Mouse (Mus musculus): ENCODE results near the gene Ctcfl. TPM values are rescaled to one million over a fixed set of nuclear protein-coding genes. Genes with fewer than 3 reads are reported as not detected.
"Not testable (repeated sequence)": the region's sequence is repeated elsewhere in the genome, so short reads cannot be mapped to it uniquely, and the experiment has no call there.

Gene Ctcfl
- total RNA-seq, 2 experiments from 2014 or later = 0.24 to 0.33 TPM

GRCm38 (mm10) chr2:173143611-173144010 is 24.3 kb upstream of the Ctcfl start:
- DNase-seq = peak; percentile 47

- peak; percentile 55 for DNase-seq
Measured at GRCm38 (mm10) chr2:173138323-173139239, 19.3 kb upstream of the Ctcfl start.

DNA sequence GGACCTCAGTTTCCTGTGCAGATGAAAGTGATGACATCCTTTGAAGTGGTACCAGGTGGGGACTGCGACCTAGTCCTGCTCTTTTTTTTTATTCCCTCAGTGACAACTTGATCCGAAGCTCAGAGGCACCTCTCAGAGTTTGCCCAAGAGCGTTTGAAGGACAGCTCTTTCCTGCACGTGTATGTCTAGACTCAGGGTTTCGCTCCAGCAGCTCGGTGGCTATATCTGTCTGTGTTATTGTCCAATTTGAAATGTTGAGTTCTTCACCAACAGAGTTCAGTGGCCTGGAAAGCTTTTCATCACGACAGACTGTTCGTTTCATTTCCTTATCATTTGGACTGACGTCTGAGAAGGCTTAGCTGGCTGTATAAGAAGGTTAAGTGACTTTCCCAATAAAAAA is 15.4 kb upstream of the Ctcfl start:
- no peak for DNase-seq

DNA sequence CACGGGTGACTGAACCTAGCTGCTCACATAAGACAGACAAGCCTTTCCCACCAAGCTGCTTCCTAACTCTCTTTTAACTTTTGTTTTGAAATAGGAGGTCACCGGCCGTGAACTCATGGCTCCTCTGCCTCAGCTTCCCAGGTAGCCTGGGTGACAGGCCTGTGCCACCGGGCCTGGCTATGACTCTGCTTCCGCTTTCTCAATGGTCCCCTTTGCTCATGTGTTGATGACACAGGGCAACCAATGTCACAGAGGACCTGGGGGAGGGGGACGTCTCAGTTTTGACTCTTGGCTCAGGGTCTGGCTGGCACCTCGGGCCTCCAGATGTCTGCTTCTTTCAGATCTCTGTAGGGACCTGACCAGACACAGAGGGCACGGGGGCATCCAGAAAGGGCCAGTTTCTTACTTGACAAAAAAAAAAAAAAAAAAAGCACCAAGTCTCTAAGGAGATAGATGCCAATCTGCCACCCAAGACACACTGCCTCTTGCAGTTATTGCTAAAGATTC is 13.5 kb upstream of the Ctcfl start:
- DNase-seq = peak; percentile 78

DNA sequence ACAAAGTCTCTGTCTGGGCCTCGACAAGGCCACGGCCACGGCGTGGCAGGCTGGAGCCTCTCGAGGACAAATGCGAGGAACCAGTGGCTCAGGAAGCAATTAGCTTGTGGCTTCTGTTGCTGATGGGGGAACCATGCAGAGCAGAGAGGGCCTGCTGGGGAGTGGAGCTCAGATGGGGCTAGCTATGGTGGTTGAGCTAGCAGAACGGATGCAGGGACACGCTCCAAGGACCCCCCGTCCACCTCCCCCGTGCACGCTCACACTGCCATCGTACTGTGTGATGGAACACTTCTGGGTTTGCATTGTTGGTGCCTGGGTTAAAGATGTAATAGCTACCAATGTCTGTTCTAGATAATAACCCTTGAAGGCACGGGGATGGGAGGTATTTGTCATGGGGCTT is 12.9 kb upstream of the Ctcfl start:
- no peak for DNase-seq

DNA sequence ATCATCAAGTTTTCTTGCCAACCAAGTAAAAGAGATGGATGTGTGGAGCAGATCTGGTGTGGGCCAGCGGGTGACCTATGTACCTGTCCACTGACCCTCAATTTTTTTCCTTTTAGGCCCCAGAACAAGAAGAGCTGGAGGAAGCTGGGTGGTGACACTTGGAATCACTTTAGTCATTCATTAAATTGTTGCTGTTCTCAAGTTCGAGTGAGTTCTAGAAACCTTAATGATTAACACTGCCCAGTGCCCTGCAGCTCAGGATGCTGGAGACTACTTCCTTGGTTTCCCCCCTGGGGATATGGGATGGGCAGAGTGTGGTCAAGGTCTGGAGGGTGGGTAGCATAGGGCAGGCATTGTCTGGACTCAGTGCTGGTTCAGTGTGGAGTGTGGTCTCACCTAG is 9.8 kb upstream of the Ctcfl start:
- no peak for DNase-seq

DNA sequence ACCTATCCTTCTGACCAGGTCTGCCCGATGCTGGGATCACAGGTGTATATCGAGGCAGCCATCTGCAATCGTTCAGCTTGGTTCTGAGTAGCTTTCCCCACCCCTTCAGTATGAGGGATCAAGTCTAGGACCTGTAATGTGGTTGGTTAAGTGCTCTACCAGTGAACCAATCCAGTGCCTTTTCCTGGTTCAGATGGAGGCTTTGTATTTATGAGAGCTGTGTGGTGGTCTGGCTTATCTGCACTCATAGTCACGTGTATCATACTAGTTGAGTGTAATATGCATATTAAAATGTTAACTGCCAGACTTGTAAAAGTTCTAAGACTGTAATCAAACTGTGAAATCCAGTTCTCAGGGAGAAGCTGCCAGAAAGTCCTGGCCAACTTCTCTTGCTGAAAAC is 7.1 kb upstream of the Ctcfl start:
- no peak for DNase-seq

DNA sequence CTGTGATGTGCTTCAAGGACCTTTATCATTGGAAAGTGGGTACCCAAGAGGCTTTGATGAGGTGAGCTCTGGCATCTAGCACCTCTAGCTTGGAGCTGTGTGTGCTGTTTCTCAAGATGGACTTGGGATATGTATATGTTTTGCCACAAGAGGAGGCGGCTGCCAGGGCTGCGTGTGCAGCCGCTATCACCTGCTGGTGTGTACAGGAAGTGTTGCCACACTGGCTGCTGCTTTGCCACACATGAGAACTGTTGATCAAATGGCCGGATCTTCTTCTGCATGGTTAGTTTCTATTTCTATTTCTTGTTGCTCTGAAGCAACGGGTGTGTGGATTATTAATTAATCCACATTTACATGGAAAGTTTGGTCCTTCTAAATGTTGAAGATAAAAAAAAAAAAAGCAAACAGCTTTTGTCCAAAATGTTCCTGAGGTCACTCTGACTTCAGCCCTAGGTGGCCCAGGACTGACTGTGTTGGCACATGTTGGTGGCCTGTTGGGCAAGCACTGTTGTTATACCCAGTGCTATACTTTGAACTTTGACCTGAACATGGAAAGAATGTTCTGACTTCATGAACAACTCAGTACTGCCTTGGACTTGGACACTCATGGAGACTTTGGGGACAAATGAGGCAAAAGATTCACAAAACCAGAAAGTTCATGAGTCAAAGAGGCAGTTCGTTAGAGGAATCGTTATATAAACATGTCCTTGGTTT is 4.9 kb upstream of the Ctcfl start:
- peak; percentile 40 for DNase-seq

GRCm38 (mm10) chr2:173120117-173120516 is 792 bp upstream of the Ctcfl start:
- DNase-seq = not testable (repeated sequence)

DNA sequence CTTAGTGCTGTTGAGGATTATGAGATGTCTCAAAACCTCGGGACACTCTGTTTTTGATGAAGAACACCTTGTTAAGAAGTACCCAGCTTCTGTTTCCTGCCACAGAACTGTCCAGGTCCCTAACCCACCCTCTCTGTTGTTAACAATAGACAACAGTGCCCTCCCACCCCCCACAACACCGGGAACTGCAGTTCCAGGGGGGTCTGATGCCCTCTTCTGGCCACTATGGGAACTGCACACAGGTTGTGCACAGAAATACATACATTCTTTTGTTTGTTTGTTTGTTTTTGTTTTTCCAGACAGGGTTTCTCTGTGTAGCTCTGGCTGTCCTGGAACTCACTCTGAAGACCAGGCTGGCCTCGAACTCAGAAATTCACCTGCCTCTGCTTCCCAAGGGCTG is 5.5 kb downstream of the Ctcfl start:
- not testable (repeated sequence) for DNase-seq

DNA sequence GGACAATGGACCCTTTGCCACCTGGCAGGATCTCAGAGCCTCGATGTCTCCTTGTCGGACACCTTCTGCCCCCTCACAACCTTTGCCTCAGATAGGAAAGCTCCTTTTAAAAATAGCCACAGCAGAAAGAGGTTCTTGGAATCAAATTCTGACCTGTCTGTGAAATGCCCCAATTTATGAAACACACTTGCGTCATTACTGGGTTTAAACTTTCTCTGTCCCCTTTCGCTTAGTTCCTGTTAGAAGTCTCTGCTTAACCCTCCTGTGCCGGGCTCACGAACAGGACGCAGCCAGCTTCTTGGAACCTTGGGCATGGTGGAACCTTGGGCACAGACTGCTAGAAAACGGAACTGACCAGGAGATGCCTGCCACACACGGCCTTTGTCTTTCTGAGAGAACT is 8.8 kb downstream of the Ctcfl start:
- DNase-seq = peak; percentile 35

GRCm38 (mm10) chr2:173109510-173109909 is 9.8 kb downstream of the Ctcfl start:
- DNase-seq = no peak

DNA sequence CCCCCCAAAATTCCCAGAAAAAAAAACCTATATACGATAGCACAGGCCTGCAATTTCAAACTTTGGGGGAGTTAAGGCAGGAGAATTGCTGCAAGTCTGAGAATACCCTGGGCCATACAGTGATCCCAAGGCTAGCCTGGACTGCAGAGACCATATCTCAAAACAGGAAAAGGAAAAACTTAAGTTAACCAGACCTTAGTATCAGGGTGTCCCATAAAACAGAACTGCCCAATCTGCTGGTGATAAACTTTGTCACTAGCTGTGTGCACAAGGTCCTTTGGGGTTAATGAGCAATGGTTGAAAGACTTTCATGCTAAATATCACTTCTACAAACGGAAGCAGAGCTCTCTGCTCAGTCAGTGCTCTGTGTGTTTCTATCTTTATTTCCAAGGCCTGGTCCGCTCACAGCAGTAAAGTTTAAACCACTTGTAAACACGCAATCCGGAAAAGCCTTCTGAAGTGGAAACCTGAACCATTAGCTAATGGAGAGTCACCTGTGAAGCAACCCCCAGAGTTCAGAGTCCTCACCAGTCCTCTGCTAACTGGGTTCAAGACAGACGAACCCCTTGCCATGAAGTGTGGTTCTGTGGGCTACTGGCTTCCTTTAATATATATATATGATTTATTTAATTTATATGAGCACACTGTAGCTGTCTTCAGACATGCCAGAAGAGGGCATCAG is 10.7 kb downstream of the Ctcfl start:
- no peak for DNase-seq

DNA sequence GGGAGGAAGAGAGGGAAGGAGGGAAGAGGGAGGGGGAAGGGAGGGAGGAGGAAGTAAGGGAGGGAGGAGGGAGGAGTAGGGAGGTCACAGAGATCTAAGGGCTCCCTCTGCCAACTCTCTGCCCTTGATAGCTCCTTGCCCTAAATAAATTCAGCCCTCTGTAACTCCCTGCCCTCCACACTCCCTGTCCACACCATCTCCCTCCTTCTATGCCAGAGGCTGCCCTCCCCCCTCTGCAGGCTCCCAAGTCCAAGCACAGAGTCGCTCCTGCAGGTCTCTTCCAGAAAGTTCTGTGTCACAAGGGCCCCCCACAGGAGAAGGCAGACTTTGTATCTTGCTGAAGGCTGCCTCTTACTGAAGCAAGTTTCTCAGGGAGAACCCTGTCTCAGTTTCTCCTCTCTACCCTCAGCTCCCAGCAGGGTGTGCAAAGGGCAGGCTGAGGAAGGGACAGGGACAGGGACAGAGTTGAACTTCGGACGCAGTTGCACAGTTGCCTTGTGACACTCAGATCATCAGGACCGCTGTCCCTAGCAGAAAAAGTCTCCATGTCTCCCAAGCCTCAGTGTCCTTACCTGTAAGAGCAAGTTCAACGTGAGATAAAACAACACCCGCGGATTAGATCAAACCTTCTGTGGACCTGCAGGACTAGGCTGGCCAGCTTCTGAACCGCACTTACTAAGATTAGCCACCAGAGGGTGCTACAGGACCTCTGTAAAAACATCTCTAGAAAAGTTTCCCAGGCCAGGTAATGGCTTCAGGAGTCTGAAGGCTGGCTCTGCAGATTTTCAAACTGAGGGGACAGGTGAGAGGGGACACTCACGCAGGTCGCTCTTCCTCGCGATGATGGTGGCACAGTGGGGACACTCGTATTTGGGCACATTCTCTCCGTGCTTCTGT is 12.2 kb downstream of the Ctcfl start:
- peak; percentile 76 for DNase-seq

GRCm38 (mm10) chr2:173106409-173106808 is 12.9 kb downstream of the Ctcfl start:
- DNase-seq = no peak

GRCm38 (mm10) chr2:173097337-173097736 is 22.0 kb downstream of the Ctcfl start:
- not testable (repeated sequence) for DNase-seq

DNA sequence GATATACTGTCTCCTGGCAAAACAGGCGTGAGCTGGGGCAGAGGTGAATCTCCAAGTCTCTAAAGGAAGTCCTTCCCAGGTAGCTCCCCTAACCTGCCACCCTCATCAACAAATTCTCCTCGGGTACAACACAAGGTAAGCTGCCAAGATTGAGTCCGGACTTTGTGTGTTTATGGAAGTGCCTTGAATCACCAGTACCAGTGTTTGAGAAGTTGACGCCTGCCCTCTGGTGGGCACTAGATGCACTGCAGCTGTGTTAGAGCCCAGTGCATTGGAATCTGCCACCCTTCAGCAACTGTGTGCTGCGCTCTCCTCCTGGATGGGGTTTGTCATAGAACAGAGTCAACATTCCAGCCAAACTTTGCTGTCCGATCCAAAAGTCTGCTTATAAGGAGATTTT is 29.9 kb downstream of the Ctcfl start:
- peak; percentile 90 for DNase-seq

DNA sequence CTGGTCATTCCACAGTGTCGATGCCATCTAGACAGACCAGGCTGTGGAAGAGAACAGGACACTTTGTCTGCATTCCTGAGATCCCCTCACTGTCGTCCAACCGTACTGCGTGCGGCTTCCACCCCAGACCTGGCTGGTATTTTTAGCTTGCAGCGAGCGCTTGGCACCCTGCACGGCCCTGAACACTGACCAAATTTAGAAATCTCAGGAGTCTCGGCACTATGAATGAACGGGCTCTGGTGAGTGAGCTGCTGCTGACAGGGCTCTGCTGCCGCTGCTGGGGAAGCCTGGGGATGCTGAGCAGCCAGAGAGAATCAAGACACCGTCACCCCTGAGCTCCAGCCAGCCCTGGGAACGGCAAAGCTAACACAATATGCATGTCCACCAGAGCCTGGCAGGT is 31.9 kb downstream of the Ctcfl start:
- peak; percentile 50 for DNase-seq

DNA sequence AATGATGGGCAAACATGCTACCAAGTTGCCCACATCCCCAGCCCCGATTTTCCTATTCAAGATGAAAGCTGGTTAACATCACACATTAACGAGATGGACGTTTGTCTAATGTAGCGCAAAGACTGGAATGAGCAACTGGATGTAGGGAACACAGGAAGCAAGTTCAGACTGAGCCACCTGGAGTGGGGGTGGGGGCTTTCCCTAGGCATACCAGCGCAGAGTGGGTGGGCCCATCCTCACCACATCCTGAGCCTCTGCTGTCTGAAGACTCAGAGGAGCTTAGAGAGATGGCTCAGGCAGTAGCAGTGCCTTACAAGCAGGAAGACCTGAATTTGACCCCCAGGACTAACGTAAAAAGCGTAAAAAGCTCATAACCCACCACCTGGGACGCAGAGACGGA is 33.6 kb downstream of the Ctcfl start:
- DNase-seq = no peak

DNA sequence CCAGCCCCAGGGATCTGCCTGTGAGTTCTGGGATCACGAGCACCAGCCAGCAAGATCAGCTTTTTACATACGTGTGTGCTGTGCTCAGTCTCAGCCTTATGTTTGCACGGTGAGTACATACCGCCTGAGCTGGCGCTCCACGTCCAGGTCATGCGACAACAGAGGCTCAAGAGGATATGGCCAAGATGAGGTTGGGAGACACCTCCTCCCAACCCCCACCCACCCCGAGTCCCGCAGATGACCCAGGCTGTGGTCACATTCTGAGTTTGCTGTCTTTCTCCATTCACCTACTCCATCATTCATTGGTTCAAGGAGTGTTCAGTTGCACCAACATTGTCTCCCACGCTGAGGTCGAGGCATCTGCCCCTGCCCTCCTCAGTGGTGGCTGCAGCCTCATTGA is 34.5 kb downstream of the Ctcfl start:
- DNase-seq = no peak

DNA sequence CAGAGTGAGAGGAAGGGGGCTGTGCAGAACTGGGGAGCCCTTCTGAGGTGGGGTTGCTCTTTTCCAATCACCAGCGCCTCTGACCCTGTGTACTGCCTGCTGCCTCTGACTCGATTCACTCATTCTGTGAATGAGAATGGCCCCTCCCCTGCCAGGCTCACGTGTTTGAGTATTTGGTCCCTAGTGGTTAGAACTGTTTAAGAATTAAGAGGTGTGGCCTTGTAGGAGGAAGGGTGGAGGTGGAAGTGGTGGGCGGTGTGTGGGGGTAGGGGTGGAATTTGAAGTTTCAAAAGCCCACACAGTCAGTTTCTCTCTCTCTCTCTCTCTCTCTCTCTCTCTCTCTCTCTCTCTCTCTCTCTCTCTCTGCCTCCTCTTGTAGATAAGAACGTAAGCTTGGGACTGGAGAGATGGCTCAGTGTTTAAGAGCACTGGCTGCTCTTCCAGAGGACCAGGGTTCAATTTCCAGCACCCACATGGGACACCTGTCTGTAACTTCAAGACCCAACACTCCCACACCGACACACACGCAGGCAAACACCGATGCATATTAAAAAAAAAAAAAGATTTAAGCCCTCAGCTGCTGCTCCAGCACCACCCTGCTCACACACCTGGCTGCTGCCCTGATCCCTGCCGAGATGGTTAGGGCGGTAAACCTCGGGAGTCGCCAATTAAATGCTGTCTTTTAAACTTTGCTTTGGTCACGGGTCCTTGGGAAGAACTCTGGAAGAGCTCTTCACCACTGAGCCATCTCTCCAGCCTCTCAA is 35.4 kb downstream of the Ctcfl start:
- peak; percentile 22 for DNase-seq
